Mouse (Mus musculus): ENCODE measurements at regions not wholly inside any gene's neighbourhood (a gene's known extent, or its start where the extent isn't known, plus 50 kb on each side); places are given as distances from the start of the nearest gene placed in this dataset.

GRCm38 (mm10) chr5:47436455-47436854 is 546.5 kb upstream of the Slit2 start:
- no peak overlapping the region for H3K4me3 ChIP-seq (ENCODE audit: low read length)
- H3K4me1 ChIP-seq (ENCODE audit: insufficient read depth, low read length) = no peaks in the 10 kb centered on the region
- no peak for TF ChIP-seq CTCF (IDR thresholded peaks at IDR 0.05; ENCODE audit: low read depth)
- no peaks in the 10 kb centered on the region for H3K36me3 ChIP-seq (ENCODE audit: insufficient read depth, low read length)
- no peaks in the 10 kb centered on the region for H3K27me3 ChIP-seq (ENCODE audit: insufficient read depth, low read length)
- no peak for ATAC-seq
- no peaks in the 10 kb centered on the region for H3K9me3 ChIP-seq (ENCODE audit: low read length)
- no peak overlapping the region for H3K9ac ChIP-seq (replicated peaks; ENCODE audit: low read length)
- no peak overlapping the region for H3K4me2 ChIP-seq (ENCODE audit: low read depth, low read length)
- WGBS = 75% methylated on average over 3 of the region's 3 CpGs
- DNase-seq (ENCODE audit: low spot score) = no peak
- H3K27ac ChIP-seq = no peak overlapping the region

DNA sequence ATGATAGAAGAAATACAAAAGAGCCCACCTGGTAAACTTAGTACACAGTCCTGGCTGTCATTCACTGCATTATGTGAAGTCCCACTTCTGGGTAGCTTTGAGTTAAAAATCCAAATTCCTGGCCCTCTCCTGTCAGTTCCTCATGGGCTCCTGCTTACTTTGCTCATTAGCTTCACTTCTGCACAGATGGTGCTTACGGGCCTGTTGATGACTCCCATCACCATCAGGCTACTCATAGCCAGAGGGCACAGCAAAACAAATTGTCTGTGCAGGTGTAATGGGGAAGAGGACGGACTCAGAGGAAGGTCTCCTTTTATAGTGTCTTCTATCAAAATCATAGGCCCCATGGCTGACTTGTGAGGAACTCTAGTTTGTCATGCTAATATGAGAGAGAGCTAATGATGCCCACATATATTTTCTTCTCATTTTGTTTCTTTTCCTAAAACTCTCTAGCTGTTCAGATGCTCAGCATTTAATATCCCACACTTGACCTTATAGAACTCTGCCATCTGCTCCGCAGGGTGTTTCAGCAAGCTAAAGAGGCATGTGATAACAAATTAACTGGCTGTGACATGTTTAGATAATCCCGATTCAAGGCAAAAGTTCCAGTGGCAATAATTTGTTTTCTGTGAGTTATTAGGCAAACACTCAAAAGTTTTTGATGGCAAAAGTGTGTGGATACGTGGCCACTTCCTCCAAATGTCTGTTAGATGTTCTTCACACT is 536.5 kb upstream of the Slit2 start:
- peak; percentile 12 for DNase-seq (ENCODE audit: low spot score)
- Histone ChIP-seq H3K36me3 (ENCODE audit: insufficient read depth, low read length) (no peaks in the 10 kb centered on the region), H3K4me2 (ENCODE audit: low read depth, low read length) (no peak overlapping the region), H3K9me3 (ENCODE audit: low read length) (no peaks in the 10 kb centered on the region), H3K4me3 (ENCODE audit: low read length) (no peak overlapping the region), H3K4me1 (ENCODE audit: insufficient read depth, low read length) (no peaks in the 10 kb centered on the region), H3K27me3 (ENCODE audit: insufficient read depth, low read length) (no peaks in the 10 kb centered on the region), H3K9ac (replicated peaks; ENCODE audit: low read length) (no peak overlapping the region), H3K27ac (no peak overlapping the region)
- no peak for ATAC-seq
- no peak for TF ChIP-seq CTCF (IDR thresholded peaks at IDR 0.05; ENCODE audit: low read depth)
- WGBS = 46% methylated on average over 5 of the region's 5 CpGs

GRCm38 (mm10) chr5:47464848-47465247 is 518.1 kb upstream of the Slit2 start:
- H3K4me2 ChIP-seq (ENCODE audit: low read depth, low read length) = no peak overlapping the region
- H3K36me3 ChIP-seq (ENCODE audit: insufficient read depth, low read length) = no peaks in the 10 kb centered on the region
- H3K9me3 ChIP-seq (ENCODE audit: low read length) = no peaks in the 10 kb centered on the region
- H3K4me3 ChIP-seq (ENCODE audit: low read length) = no peak overlapping the region
- no peaks in the 10 kb centered on the region for H3K4me1 ChIP-seq (ENCODE audit: insufficient read depth, low read length)
- no peak for DNase-seq (ENCODE audit: low spot score)
- no peak for TF ChIP-seq CTCF (IDR thresholded peaks at IDR 0.05; ENCODE audit: low read depth)
- WGBS = 91% methylated on average over 4 of the region's 4 CpGs
- no peak overlapping the region for H3K9ac ChIP-seq (replicated peaks; ENCODE audit: low read length)
- H3K27me3 ChIP-seq (ENCODE audit: insufficient read depth, low read length) = no peaks in the 10 kb centered on the region
- no peak for ATAC-seq
- H3K27ac ChIP-seq = no peak overlapping the region

- Histone ChIP-seq H3K9me3 (ENCODE audit: low read length) (no peaks in the 10 kb centered on the region), H3K9ac (replicated peaks; ENCODE audit: low read length) (no peak overlapping the region), H3K27me3 (ENCODE audit: insufficient read depth, low read length) (no peaks in the 10 kb centered on the region), H3K27ac (no peak overlapping the region), H3K4me3 (ENCODE audit: low read length) (no peak overlapping the region), H3K36me3 (ENCODE audit: insufficient read depth, low read length) (no peaks in the 10 kb centered on the region), H3K4me2 (ENCODE audit: low read depth, low read length) (no peak overlapping the region), H3K4me1 (ENCODE audit: insufficient read depth, low read length) (no peaks in the 10 kb centered on the region)
- DNase-seq (ENCODE audit: low spot score) (no peak), ATAC-seq (no peak)
- WGBS = 75% methylated on average over 5 of the region's 5 CpGs
- TF ChIP-seq CTCF (IDR thresholded peaks at IDR 0.05; ENCODE audit: low read depth) = no peak
Measured at GRCm38 (mm10) chr5:47469394-47469793, 513.5 kb upstream of the Slit2 start.

GRCm38 (mm10) chr5:47472027-47472825 is 510.7 kb upstream of the Slit2 start:
- TF ChIP-seq CTCF (IDR thresholded peaks at IDR 0.05; ENCODE audit: low read depth) = no peak

DNA sequence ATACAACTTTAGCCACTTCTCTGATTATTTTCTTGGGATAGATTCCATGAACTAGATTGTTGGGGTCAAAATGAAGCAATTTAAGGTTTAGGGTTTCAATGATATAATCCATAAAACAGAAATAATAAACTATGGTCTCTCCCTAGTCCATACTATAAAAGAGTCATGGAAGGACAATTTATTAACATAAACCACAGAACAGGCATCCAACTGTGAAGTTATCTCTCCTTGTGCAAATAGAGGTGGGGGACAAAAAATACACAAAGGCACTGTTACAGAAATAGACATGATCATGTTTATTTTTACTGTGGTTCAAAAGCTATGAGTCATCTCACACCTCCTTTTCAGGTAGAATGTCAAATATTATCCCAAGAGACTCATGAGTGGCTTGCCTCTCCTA is 503.0 kb upstream of the Slit2 start:
- no peak overlapping the region for H3K4me3 ChIP-seq (ENCODE audit: low read length)
- DNase-seq (ENCODE audit: low spot score) (no peak), ATAC-seq (no peak)
- H3K9me3 ChIP-seq (ENCODE audit: low read length) = no peaks in the 10 kb centered on the region
- TF ChIP-seq CTCF (IDR thresholded peaks at IDR 0.05; ENCODE audit: low read depth) = no peak
- H3K36me3 ChIP-seq (ENCODE audit: insufficient read depth, low read length) = no peaks in the 10 kb centered on the region
- H3K9ac ChIP-seq (replicated peaks; ENCODE audit: low read length) = no peak overlapping the region
- no peaks in the 10 kb centered on the region for H3K27me3 ChIP-seq (ENCODE audit: insufficient read depth, low read length)
- H3K4me1 ChIP-seq (ENCODE audit: insufficient read depth, low read length) = no peaks in the 10 kb centered on the region
- H3K4me2 ChIP-seq (ENCODE audit: low read depth, low read length) = no peak overlapping the region
- H3K27ac ChIP-seq = no peak overlapping the region

More at GRCm38 (mm10) chr5:47472027-47472825, 510.7 kb upstream of the Slit2 start:
- DNase-seq (ENCODE audit: low spot score) = no peak
- no peak overlapping the region for H3K4me2 ChIP-seq (ENCODE audit: low read depth, low read length)
- H3K4me1 ChIP-seq (ENCODE audit: insufficient read depth, low read length) = no peaks in the 10 kb centered on the region
- H3K36me3 ChIP-seq (ENCODE audit: insufficient read depth, low read length) = no peaks in the 10 kb centered on the region
- no peak overlapping the region for H3K9ac ChIP-seq (replicated peaks; ENCODE audit: low read length)
- no peaks in the 10 kb centered on the region for H3K9me3 ChIP-seq (ENCODE audit: low read length)
- H3K4me3 ChIP-seq (ENCODE audit: low read length) = no peak overlapping the region
- no peak overlapping the region for H3K27ac ChIP-seq
- 0 out of 2 replicates have a peak, but pooled peaks have one; percentile 18 for ATAC-seq
- WGBS = 54% methylated on average over 7 of the region's 7 CpGs
- H3K27me3 ChIP-seq (ENCODE audit: insufficient read depth, low read length) = no peaks in the 10 kb centered on the region

DNA sequence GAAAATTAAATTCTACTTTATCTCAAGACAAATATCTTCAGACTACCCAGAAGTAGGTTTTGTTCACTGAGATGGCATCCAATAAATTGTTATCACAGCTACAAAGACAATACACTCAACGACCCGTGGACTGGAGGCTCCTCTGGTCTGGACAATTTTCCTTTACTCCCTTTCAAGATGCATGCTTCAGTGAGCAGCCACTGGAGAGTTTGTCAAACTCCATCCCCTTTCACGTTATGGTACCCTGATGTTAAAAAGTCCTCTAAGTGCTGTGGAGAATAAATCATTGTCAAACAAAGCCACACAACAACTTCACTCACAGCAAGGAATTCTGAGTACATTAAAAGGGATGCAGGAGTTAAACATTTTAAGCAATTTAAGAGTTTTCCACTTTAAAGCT is 486.7 kb upstream of the Slit2 start:
- no peak for DNase-seq (ENCODE audit: low spot score)
- Histone ChIP-seq H3K4me1 (ENCODE audit: insufficient read depth, low read length) (no peaks in the 10 kb centered on the region), H3K4me2 (ENCODE audit: low read depth, low read length) (no peak overlapping the region), H3K4me3 (ENCODE audit: low read length) (no peak overlapping the region), H3K9ac (replicated peaks; ENCODE audit: low read length) (no peak overlapping the region), H3K36me3 (ENCODE audit: insufficient read depth, low read length) (no peaks in the 10 kb centered on the region), H3K27ac (no peak overlapping the region), H3K9me3 (ENCODE audit: low read length) (no peaks in the 10 kb centered on the region), H3K27me3 (ENCODE audit: insufficient read depth, low read length) (no peaks in the 10 kb centered on the region)
- no peak for TF ChIP-seq CTCF (IDR thresholded peaks at IDR 0.05; ENCODE audit: low read depth)
- ATAC-seq = no peak
- WGBS = 8% methylated on average over 3 of the region's 3 CpGs

Measured in hindbrain, postnatal 0 days (tissue).